Mouse (Mus musculus): ENCODE results near the gene Qsox2.

Gene Qsox2

GRCm38 (mm10) chr2:26237290-26237782 is at the start of gene Qsox2:
TSS of gene Qsox2 (minus strand) at chr2:26237525.
- peak; percentile 75 to 83 for DNase-seq (ENCODE audit: low spot score in 2 of 2)

GRCm38 (mm10) chr2:26286391-26286790 is 49.1 kb upstream of the Qsox2 start:
- no peak for DNase-seq (ENCODE audit: low spot score in 2 of 2)

- DNase-seq (ENCODE audit: low spot score in 2 of 2) = no peak
These were observed 48.5 kb upstream of the Qsox2 start for GRCm38 (mm10) chr2:26285804-26286203.

GRCm38 (mm10) chr2:26280594-26280993 is 43.3 kb upstream of the Qsox2 start:
- DNase-seq (ENCODE audit: low spot score in 2 of 2) = no peak

- DNase-seq (ENCODE audit: low spot score in 2 of 2) = no peak
These were observed 42.4 kb upstream of the Qsox2 start for GRCm38 (mm10) chr2:26279712-26280111.

- DNase-seq (ENCODE audit: low spot score in 2 of 2) = peak; percentile 35 to 58
These were observed 36.3 kb upstream of the Qsox2 start for GRCm38 (mm10) chr2:26273611-26274010.

- DNase-seq (ENCODE audit: low spot score in 2 of 2) = no peak
These were observed 30.9 kb upstream of the Qsox2 start for GRCm38 (mm10) chr2:26268216-26268615.

GRCm38 (mm10) chr2:26266066-26266742 is 28.9 kb upstream of the Qsox2 start:
- DNase-seq (ENCODE audit: low spot score in 2 of 2) = no peak

GRCm38 (mm10) chr2:26265095-26265494 is 27.8 kb upstream of the Qsox2 start:
- no peak for DNase-seq (ENCODE audit: low spot score in 2 of 2)

GRCm38 (mm10) chr2:26264646-26265045 is 27.3 kb upstream of the Qsox2 start:
- no peak for DNase-seq (ENCODE audit: low spot score in 2 of 2)

- DNase-seq (ENCODE audit: low spot score in 2 of 2) = no peak
These were observed 20.2 kb upstream of the Qsox2 start for GRCm38 (mm10) chr2:26257315-26258096.

- DNase-seq (ENCODE audit: low spot score in 2 of 2) = no peak
These were observed 17.5 kb upstream of the Qsox2 start for GRCm38 (mm10) chr2:26254816-26255215.

- DNase-seq (ENCODE audit: low spot score in 2 of 2) = no peak
These were observed 15.3 kb upstream of the Qsox2 start for GRCm38 (mm10) chr2:26252514-26253206.

GRCm38 (mm10) chr2:26247531-26247930 is 10.2 kb upstream of the Qsox2 start:
- DNase-seq (ENCODE audit: low spot score in 2 of 2) = no peak

GRCm38 (mm10) chr2:26240841-26241240 is 3.5 kb upstream of the Qsox2 start:
- no peak for DNase-seq (ENCODE audit: low spot score in 2 of 2)

- DNase-seq (ENCODE audit: low spot score in 2 of 2) = no peak
These were observed 3.0 kb upstream of the Qsox2 start for GRCm38 (mm10) chr2:26240330-26240729.

- peak in 1 of 2 experiments; percentile 19 for DNase-seq (ENCODE audit: low spot score in 2 of 2)
These were observed 540 bp downstream of the Qsox2 start for GRCm38 (mm10) chr2:26236681-26237289.

GRCm38 (mm10) chr2:26234771-26235170 is 2.6 kb downstream of the Qsox2 start:
- DNase-seq (ENCODE audit: low spot score in 2 of 2) = no peak

- no peak for DNase-seq (ENCODE audit: low spot score in 2 of 2)
These were observed 3.1 kb downstream of the Qsox2 start for GRCm38 (mm10) chr2:26234253-26234652.

- DNase-seq (ENCODE audit: low spot score in 2 of 2) = no peak
These were observed 6.0 kb downstream of the Qsox2 start for GRCm38 (mm10) chr2:26231366-26231765.

GRCm38 (mm10) chr2:26230253-26230652 is 7.1 kb downstream of the Qsox2 start:
- DNase-seq (ENCODE audit: low spot score in 2 of 2) = no peak

GRCm38 (mm10) chr2:26227788-26228187 is 9.5 kb downstream of the Qsox2 start:
- peak in 1 of 2 experiments; percentile 31 for DNase-seq (ENCODE audit: low spot score in 2 of 2)

All from frontal cortex, postnatal 14 days (tissue).